Mouse (Mus musculus) retina, adult 2 months (tissue): ENCODE measurements around the gene Gtf3c2.

Experiments used
- DNase-seq: peaks from one replicate; pipeline ENCODE4 v3.0.0-alpha.2; 2012; ENCODE audit warnings: low read depth, low spot score

Gtf3c2 gene

DNA sequence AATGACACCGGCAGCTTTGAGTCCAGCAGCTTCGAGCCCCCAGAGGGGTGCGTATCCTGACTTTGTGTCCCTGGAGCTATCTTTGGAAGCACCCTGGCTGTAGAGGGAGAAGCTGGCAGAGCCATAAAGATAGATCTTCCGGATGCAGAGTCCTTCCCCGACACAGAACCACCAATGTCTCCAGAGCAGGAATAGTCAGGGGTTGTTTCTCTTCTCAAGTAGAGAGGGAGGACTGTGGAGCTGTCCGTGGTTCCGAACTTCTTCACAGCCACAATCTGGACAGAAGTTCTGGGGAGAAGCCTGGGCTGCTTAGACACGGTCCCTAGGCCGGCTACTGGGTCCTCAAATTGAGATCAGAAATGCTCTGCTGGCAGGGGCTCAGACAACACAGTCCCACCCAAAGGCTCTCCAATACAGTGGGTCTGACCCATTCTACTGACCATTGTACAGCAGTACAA is 40.9 kb downstream of the Gtf3c2 start:
- no peak for DNase-seq

GRCm38 (mm10) chr5:31138241-31138967 is 41.5 kb downstream of the Gtf3c2 start, which contains the start of gene Ucn:
Gene Ucn (minus strand): TSS chr5:31138829.
- no peak for DNase-seq

DNA sequence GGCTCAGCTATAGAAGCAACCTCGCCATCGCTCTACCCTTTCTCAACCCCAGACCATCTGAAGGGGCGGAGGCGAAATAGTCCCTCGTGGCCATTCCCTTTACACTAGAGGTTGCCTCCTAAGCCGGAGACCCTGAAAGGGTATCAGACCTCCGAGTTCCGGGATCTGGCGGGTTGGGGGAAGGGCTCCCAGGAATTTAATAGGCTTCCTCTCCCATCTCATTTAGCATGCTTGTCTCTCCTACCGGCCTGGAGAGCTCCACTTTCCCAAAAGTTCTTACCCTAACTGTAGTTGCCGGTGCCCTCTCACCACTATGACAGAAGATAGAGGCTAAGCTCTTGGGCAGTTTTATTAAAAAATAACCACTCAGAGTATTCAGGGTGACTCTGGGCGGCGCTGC is 42.3 kb downstream of the Gtf3c2 start:
- no peak for DNase-seq

DNA sequence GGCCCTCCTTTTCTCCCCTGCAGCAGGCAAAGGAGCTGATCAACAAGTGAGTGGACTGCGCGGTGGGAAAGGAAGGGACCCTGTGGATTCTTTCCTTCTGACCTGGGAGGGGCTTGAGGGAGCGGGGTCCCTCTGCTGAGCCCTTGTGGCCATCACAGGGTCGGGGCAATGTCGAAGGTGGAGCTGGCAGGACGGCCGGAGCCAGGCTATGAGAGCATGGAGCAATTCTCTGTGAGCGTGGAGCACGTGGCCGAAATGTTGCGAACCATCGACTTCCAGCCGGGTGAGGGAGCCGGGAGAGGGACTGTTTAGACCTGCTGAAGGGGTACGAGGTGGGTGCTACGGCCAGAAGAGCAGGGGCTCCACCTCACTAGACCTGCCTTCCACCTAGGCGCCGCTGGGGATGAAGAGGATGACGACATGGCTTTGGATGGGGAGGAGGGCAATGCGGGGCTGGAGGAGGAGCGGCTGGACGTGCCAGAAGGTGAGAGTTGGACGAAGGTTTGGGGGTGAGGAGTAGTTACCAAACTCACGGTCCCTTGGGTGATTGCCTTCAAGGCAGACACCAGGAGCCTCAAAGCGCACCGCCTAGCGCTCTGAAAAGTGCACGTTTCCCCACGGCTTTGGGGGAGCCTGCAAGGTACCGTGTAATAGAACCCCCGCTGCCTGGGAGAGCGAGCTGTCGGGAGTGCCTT is 43.1 kb downstream of the Gtf3c2 start:
- no peak for DNase-seq

DNA sequence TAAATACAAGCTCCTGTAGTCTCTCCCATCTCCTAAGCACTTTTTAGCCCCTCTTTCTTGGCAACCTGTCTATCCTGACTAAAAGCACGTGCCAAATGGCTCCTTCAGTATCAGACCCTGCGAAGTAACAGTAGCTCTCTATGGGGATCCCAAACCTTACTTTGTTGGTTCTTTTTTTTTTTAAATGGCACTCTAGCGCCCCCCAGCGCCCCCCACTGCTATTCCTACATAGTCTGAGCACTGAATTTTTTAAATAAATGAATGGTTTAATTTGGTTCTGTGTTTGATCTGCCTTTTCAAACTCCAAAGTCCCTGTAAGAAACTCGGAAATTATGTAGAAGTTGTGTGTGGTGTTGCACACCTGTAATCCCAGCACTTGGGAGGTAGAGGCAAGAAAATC is 53.9 kb downstream of the Gtf3c2 start:
- DNase-seq = no peak

- DNase-seq = no peak
These were observed 56.5 kb downstream of the Gtf3c2 start for GRCm38 (mm10) chr5:31123481-31123880.

GRCm38 (mm10) chr5:31121111-31121510 is 58.8 kb downstream of the Gtf3c2 start:
- no peak for DNase-seq

DNA sequence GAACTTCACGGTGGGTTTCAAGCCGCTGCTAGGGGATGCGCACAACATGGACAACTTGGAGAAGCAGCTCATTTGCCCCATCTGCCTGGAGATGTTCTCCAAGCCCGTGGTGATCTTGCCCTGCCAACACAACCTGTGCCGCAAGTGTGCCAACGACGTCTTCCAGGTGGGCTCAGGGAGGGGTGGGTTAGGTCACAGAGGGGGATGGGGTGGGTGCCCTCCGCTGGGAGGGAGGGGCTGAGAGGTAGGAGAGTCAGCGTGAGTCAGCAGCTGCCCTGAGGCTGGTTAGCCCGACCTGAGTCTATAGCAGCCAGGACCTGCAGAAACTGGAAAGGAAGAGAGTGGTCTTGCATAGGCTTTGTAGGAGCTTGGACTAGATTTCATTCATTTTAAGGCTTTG is 63.0 kb downstream of the Gtf3c2 start:
- DNase-seq = no peak

DNA sequence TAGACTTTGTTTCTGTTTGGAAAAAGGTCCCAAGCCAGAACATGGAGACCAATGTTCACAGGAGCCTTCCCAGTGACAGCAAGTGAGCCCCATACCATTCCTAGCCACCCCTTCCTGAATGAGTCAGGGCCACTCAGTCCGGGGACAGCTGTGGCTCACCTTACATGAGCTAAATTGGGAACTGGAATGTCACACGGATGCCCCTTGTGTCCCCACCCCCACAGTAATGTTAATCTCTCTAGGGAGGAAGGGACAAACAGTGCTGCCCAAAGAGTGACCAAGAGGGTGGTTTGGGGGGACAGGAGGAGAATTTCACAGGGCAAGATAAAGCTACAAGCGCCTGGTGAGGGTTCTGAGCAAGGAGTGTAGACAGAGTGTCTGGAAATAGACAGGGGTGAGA is 63.6 kb downstream of the Gtf3c2 start, which contains the start of gene Trim54:
TSS of gene Trim54 (plus strand) at position 359 of the 400 bp plus-strand sequence.
- DNase-seq = no peak

GRCm38 (mm10) chr5:31110781-31111180 is 69.2 kb downstream of the Gtf3c2 start:
- no peak for DNase-seq

- DNase-seq = no peak
These were observed 71.9 kb downstream of the Gtf3c2 start, which contains the start of gene Slc30a3 for GRCm38 (mm10) chr5:31108000-31108490. Gene Slc30a3 (minus strand): TSS chr5:31108237.
